Mouse (Mus musculus): Measurements from ENCODE around the gene Sf3b3. TPM values are rescaled to one million over a fixed set of nuclear protein-coding genes. Genes with fewer than 3 reads are reported as not detected.

The Sf3b3 gene
- polyA plus RNA-seq, 1 experiment from 2014 or later, result 149 TPM

- DNase-seq (ENCODE audit: low spot score), result no peak
Observed at GRCm38 (mm10) chr8:110764671-110765070, 81.9 kb downstream of the Sf3b3 start.

GRCm38 (mm10) chr8:110761988-110762387, 84.6 kb downstream of the Sf3b3 start:
- Histone ChIP-seq H3K4me1 (replicated peaks; ENCODE audit: control insufficient read depth, insufficient read depth, low read length) (no peaks in the 10 kb centered on the region; the same call in 1 of the 2 replicates), H3K36me3 (ENCODE audit: control insufficient read depth, insufficient read depth, low read length) (no peaks in the 10 kb centered on the region), H3K27me3 (replicated peaks; ENCODE audit: control insufficient read depth, insufficient read depth, low read length) (no peaks in the 10 kb centered on the region), H3K4me2 (ENCODE audit: low read length) (no peak overlapping the region), H3K27ac (ENCODE audit: low read depth) (no peak overlapping the region), H3K4me3 (ENCODE audit: low read depth, low read length) (no peak overlapping the region), H3K9me3 (ENCODE audit: control insufficient read depth, low read length) (no peaks in the 10 kb centered on the region), H3K9ac (ENCODE audit: low read length) (no peak overlapping the region)
- ATAC-seq (replicated peaks; ENCODE audit: low FRiP score, low TSS enrichment, low read depth), result no peak
- no peak for DNase-seq (ENCODE audit: low spot score)
- 48% methylated on average over 6 of the region's 6 CpGs for WGBS

More at GRCm38 (mm10) chr8:110764671-110765070, 81.9 kb downstream of the Sf3b3 start:
- H3K9ac ChIP-seq (ENCODE audit: low read length), result no peak overlapping the region
- no peaks in the 10 kb centered on the region; the same call in 1 of the 2 replicates for H3K4me1 ChIP-seq (replicated peaks; ENCODE audit: control insufficient read depth, insufficient read depth, low read length)
- ATAC-seq (replicated peaks; ENCODE audit: low FRiP score, low TSS enrichment, low read depth), result no peak
- no peaks in the 10 kb centered on the region for H3K9me3 ChIP-seq (ENCODE audit: control insufficient read depth, low read length)
- no peak overlapping the region for H3K4me2 ChIP-seq (ENCODE audit: low read length)
- H3K4me3 ChIP-seq (ENCODE audit: low read depth, low read length), result no peak overlapping the region
- H3K27me3 ChIP-seq (replicated peaks; ENCODE audit: control insufficient read depth, insufficient read depth, low read length), result no peaks in the 10 kb centered on the region
- WGBS, result 73% methylated on average over 3 of the region's 3 CpGs
- H3K36me3 ChIP-seq (ENCODE audit: control insufficient read depth, insufficient read depth, low read length), result no peaks in the 10 kb centered on the region
- no peak overlapping the region for H3K27ac ChIP-seq (ENCODE audit: low read depth)

DNA sequence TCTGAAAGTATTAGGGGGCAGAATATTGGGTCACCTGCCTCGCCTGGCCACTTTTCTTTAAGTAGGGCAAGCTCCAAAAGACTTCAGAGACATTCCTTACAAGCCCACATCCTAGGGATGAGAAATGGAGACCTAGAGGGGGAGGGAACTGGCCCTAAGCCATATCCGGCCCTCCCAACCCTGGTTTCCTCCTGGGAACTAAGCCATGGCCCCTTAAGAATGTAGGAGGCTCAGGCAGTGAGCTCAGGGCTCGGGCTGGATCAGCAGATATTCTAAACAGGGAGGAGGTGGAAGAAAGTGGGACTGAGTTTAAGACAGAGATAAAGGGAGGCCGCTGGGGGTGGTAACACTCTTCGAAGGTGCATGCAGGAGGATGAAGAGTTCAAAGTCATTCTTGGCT, 85.4 kb downstream of the Sf3b3 start:
- no peaks in the 10 kb centered on the region for H3K9me3 ChIP-seq (ENCODE audit: control insufficient read depth, low read length)
- no peak overlapping the region for H3K4me2 ChIP-seq (ENCODE audit: low read length)
- H3K4me3 ChIP-seq (ENCODE audit: low read depth, low read length), result no peak overlapping the region
- no peaks in the 10 kb centered on the region; the same call in 1 of the 2 replicates for H3K4me1 ChIP-seq (replicated peaks; ENCODE audit: control insufficient read depth, insufficient read depth, low read length)
- no peak overlapping the region for H3K27ac ChIP-seq (ENCODE audit: low read depth)
- no peaks in the 10 kb centered on the region for H3K36me3 ChIP-seq (ENCODE audit: control insufficient read depth, insufficient read depth, low read length)
- ATAC-seq (replicated peaks; ENCODE audit: low FRiP score, low TSS enrichment, low read depth) (peak; percentile 61), DNase-seq (ENCODE audit: low spot score) (no peak)
- 45% methylated on average over 5 of the region's 5 CpGs for WGBS
- H3K27me3 ChIP-seq (replicated peaks; ENCODE audit: control insufficient read depth, insufficient read depth, low read length), result no peaks in the 10 kb centered on the region
- H3K9ac ChIP-seq (ENCODE audit: low read length), result no peak overlapping the region

DNA sequence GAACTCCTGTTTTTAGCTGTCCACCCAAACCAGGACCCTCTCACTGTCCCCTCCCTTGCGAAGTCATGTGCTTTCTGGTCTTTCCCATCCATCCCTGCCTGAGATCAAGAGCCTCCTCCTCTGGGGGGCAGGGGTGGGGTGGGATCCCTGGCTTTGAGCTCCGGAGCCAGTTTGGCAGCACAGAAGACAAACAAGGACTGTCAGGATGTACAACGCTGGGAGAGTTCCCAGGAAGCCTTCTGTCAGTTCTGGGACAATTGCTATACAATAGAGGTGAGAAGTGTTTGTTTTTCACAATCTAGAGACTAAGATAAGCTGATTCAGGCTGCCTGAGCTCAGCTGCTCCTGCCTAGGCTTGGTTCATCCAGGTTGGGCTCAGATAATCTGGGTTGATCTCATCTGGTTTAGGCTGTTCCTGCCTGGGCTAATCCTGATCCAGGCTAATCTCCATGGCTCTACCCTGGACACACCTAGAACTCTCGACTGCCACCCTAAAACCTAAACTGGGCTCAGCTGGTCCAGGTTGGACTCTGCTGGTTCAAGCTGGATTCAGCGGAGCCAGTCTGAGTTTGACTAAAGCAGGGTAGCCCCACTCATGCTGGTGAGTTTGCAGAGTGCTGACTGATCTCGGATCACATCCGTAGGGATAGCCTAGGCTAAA, 86.2 kb downstream of the Sf3b3 start:
- WGBS, result 59% methylated on average over 7 of the region's 7 CpGs
- no peak overlapping the region for H3K4me2 ChIP-seq (ENCODE audit: low read length)
- ATAC-seq (replicated peaks; ENCODE audit: low FRiP score, low TSS enrichment, low read depth), result no peak
- H3K4me1 ChIP-seq (replicated peaks; ENCODE audit: control insufficient read depth, insufficient read depth, low read length), result no peaks in the 10 kb centered on the region; the same call in 1 of the 2 replicates
- no peaks in the 10 kb centered on the region for H3K9me3 ChIP-seq (ENCODE audit: control insufficient read depth, low read length)
- no peaks in the 10 kb centered on the region for H3K27me3 ChIP-seq (replicated peaks; ENCODE audit: control insufficient read depth, insufficient read depth, low read length)
- H3K27ac ChIP-seq (ENCODE audit: low read depth), result no peak overlapping the region
- no peak for DNase-seq (ENCODE audit: low spot score)
- no peaks in the 10 kb centered on the region for H3K36me3 ChIP-seq (ENCODE audit: control insufficient read depth, insufficient read depth, low read length)
- no peak overlapping the region for H3K4me3 ChIP-seq (ENCODE audit: low read depth, low read length)
- no peak overlapping the region for H3K9ac ChIP-seq (ENCODE audit: low read length)

Other genes starting within 250 kb of the Sf3b3 start
- gene Vac14, start 228.2 kb downstream of the Sf3b3 start, polyA plus RNA-seq (2014; fragmentation: Nextera tagmentation; extraction: Ambion mirVana), result 24.2 and 27.2 TPM in 2 replicates
- gene Mtss1l, start 125.3 kb downstream of the Sf3b3 start, polyA plus RNA-seq (2014; fragmentation: Nextera tagmentation; extraction: Ambion mirVana), result 9.9 and 10.4 TPM in 2 replicates
- 1.2 and 1.5 TPM in 2 replicates for gene Il34, start 40.9 kb downstream of the Sf3b3 start, polyA plus RNA-seq (2014; fragmentation: Nextera tagmentation; extraction: Ambion mirVana)
- gene Cog4, start 187 bp downstream of the Sf3b3 start, polyA plus RNA-seq (2014; fragmentation: Nextera tagmentation; extraction: Ambion mirVana), result 66.0 and 72.3 TPM in 2 replicates
- gene Fuk, start 55.7 kb upstream of the Sf3b3 start, polyA plus RNA-seq (2014; fragmentation: Nextera tagmentation; extraction: Ambion mirVana), result 8.2 and 9.6 TPM in 2 replicates
- 11.6 and 13.4 TPM in 2 replicates for gene St3gal2, start 73.1 kb upstream of the Sf3b3 start, polyA plus RNA-seq (2014; fragmentation: Nextera tagmentation; extraction: Ambion mirVana)
- 19.8 and 20.4 TPM in 2 replicates for gene Ddx19a, start 151.0 kb upstream of the Sf3b3 start, polyA plus RNA-seq (2014; fragmentation: Nextera tagmentation; extraction: Ambion mirVana)
- 7.0 and 7.3 TPM in 2 replicates for gene Ddx19b, start 185.0 kb upstream of the Sf3b3 start, polyA plus RNA-seq (2014; fragmentation: Nextera tagmentation; extraction: Ambion mirVana)
- 52.7 and 55.5 TPM in 2 replicates for gene Aars, start 186.4 kb upstream of the Sf3b3 start, polyA plus RNA-seq (2014; fragmentation: Nextera tagmentation; extraction: Ambion mirVana)
- 27.7 and 34.5 TPM in 2 replicates for gene Exosc6, start 209.6 kb upstream of the Sf3b3 start, polyA plus RNA-seq (2014; fragmentation: Nextera tagmentation; extraction: Ambion mirVana)
- not detected in 2 replicates for gene Clec18a, start 245.6 kb upstream of the Sf3b3 start, polyA plus RNA-seq (2014; fragmentation: Nextera tagmentation; extraction: Ambion mirVana)
- gene Pdpr, start 247.8 kb upstream of the Sf3b3 start, polyA plus RNA-seq (2014; fragmentation: Nextera tagmentation; extraction: Ambion mirVana), result 6.3 and 7.1 TPM in 2 replicates